Mouse (Mus musculus) regulatory T cell (primary cell): ENCODE data around the gene 2510039O18Rik.

Experiments
- in situ Hi-C: fragments of 300-600 bp; cut with MboI, MseI; formaldehyde crosslinking; loops from one replicate; pipeline ENCODE4 v1.15.1; 2025; ENCODE audit warnings: high pct_unique_total_duplicates

Gene 2510039O18Rik

DNA sequence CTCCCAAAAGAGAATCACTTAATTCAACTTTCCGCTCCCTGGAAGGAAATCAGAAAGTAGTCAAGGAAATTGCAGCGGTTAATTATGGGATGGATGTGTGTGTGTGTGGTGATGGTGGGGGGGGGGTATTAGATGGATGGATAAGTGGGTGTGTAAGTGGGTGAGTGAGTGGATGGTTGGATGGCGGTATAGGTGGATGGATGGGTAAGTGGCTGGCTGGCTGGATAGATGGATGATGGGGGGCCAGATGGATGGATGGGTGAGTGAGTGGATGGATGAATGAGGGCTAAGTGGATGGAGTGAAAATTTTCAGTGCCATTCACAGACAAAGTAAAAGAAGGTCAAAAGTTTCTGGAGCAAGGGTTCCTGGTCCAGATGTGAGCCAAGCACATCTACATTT, 3.7 kb upstream of the 2510039O18Rik start:
- in situ Hi-C loops = no loop called here

- in situ Hi-C loops = no loop called here
Observed at GRCm38 (mm10) chr4:147937486-147937885, 3.2 kb upstream of the 2510039O18Rik start.

DNA sequence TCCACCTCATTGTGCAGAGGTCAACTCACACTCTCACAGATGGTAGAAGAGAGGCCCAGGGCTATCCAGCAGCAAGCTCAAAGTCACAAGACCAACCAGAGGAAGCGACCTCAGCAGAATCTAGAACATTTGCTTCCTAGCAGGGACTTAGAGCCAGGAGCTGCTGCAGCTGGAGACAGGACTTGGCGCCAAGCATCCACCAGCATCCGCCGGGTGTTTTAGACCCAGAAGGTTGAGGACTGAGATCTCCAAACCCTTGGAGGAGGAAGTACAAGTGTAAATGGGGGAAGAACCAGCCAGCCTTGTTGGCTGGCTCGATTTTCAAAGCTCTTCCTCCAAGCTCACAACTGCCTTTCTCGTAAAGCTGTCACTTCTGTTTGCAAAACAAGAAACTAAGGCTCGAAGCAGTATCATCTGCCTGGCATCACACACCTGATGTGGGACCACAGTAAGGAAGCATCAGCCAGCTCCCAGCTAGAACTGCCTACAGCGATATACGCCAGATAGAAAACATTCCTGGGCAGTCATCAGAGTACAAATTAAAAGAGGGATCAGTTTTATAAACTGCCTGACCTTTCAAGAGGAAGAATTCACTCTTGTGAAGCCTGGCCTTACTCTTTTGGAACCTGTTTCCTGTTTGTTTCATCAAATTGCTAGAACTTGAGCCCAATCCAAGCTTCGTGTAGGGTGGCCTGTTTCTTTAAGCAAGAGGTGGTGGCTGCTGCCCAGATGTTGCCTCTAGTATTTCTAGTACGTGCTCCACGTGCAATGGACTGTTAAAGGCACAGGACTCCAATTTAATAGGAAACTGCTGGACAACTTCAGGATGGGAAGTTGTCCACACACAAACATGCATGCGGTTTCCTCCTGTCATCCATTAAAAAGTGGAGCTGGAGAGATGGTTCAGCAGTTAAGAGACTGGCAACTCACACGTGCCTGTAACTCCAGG, 2.3 kb upstream of the 2510039O18Rik start:
- in situ Hi-C loops = no loop called here

DNA sequence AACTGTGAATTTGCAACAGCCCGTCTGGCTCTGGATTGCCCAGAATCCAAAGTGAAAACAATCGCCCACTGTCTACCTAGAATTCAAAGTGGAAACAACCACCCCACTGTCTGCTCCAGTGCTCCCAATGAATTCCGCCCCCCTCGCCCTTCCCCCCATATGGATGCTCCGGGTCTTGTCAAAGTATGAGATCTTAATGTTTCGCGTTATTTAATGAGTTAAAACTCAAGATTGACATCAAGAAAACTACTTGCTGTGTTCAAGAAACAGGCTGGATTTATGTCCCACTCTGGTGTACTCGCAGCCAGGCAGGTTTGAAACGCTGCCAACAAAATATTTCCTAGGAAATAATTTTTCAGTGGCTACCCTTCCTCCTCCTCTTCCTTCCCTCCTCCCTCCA, 584 bp upstream of the 2510039O18Rik start:
- in situ Hi-C loops = loop anchor here (5.0 kb wide), 1 partner anchor 92 kb away; no protein-coding TSS in a partner anchor

GRCm38 (mm10) chr4:147941045-147942020, 638 bp downstream of the 2510039O18Rik start:
- in situ Hi-C loops = loop anchor here (5.0 kb wide), 1 partner anchor 91 kb away; no protein-coding TSS in a partner anchor

DNA sequence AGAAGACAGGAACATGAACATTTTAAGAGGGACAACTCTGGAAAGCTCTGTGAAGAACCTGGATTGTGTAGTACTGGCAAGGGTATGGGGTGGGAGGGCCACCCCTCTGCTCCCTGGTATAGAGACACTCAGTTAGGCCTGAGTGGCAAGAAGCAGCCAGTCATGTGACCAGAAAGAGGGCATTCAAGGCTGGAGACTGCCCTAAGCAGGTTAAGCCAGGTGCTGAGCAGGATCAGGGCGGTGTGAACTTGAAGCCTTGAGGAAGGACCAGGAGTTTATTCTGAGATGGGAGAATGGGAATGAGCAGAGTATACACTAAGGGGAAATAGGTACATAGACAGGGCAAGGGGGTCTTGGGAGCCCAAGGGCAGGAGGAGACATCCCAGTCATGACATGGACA, 2.3 kb downstream of the 2510039O18Rik start:
- in situ Hi-C loops = loop anchor here (5.0 kb wide), 1 partner anchor 89 kb away; no protein-coding TSS in a partner anchor

- in situ Hi-C loops = no loop called here
Observed at GRCm38 (mm10) chr4:147947511-147947910, 6.8 kb downstream of the 2510039O18Rik start.

- in situ Hi-C loops = loop anchor here (10.0 kb wide), 1 partner anchor 491 kb away; the partner anchor contains the start of genes Mtor and Ubiad1
Observed at GRCm38 (mm10) chr4:147953590-147953989, 12.9 kb downstream of the 2510039O18Rik start.

GRCm38 (mm10) chr4:147957141-147957540, 16.4 kb downstream of the 2510039O18Rik start:
- in situ Hi-C loops = loop anchor here (5.0 to 10.0 kb wide), 2 partner anchors 55 to 488 kb away; partner anchors contain the start of genes Mtor and Ubiad1

GRCm38 (mm10) chr4:147959881-147960831, 19.5 kb downstream of the 2510039O18Rik start:
- in situ Hi-C loops = loop anchor here (5.0 to 10.0 kb wide), 2 partner anchors 52 to 485 kb away; partner anchors contain the start of genes Mtor and Ubiad1

GRCm38 (mm10) chr4:147962781-147963180, 22.1 kb downstream of the 2510039O18Rik start:
- in situ Hi-C loops = no loop called here

- in situ Hi-C loops = no loop called here
Observed at GRCm38 (mm10) chr4:147963623-147964022, 22.9 kb downstream of the 2510039O18Rik start.

DNA sequence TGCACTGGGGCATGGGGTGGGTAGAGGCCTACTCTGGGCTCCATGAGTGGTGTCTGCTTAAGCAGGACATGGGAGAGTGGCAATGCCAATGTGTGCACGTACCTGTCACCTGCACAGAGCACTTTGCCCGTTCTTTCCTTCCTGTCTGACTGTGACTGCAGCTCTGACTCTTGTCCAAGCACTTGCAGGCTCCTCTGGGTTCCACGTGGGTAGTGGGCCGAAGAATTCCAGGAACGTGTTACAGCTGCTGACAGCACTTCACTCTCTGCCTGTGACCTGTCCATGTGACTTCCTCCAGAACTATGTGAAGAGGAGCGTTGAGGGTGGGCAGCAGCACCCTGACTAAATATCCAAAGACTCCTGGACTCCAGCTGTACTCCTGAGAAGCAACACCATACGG, 25.0 kb downstream of the 2510039O18Rik start:
- in situ Hi-C loops = no loop called here

DNA sequence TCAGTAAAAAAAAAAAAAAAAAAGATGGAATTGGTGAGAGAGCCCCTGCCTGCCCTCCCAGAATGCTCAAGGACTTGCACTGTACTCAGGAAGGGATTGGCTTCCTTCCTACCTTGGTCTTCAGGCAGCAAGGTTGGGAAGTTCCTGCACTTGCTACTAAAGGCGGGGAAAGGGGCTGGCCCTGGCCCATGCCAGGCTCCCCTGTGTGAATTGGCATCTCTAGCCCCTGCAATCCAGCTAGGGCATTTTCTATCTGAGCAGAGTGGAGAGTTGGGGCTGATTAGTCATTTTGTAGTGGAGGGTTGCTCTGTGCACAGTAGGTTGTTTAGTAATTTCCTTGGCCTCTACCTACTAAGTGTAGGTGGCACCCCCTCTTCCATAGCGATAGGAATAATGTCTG, 28.1 kb downstream of the 2510039O18Rik start:
- in situ Hi-C loops = no loop called here

DNA sequence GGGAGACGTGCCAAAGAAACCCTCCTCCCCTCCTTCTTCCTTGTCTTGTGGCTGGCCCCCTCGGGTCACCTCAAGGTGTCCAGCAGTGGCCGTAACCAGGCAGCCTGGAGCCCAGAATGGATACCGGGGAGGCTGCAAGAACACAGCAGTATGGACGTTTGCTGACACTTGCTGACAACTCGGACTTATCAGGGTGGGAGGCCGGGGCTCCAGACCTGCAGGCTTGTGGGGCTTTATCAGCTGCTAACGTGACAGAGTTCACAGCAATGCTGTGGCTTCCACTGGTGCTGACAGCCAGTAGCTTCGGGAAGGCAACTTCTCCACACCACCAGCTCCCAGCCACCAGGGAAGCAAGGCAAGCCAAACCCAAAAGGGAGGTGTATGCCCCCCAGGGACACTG, 28.6 kb downstream of the 2510039O18Rik start:
- in situ Hi-C loops = no loop called here

GRCm38 (mm10) chr4:147976237-147976636, 35.5 kb downstream of the 2510039O18Rik start:
- in situ Hi-C loops = no loop called here

DNA sequence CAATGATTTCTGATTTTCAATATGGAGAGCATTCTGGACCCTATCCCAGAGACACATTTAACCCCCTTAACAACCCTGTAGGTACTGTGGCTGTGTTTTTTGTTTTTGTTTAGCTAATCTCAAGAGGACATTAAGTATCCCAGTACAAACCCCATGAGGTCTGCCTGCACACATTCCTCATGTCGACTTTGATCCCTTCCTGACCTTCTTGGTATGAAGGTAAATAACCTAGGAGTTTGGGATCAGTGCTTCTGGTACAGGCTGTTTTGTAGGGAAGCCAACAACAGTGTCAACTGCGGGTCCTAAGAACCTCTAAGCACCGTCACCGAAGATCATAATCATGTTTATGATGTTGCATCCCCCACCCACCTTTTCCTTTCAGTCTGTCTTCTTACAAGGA, 37.0 kb downstream of the 2510039O18Rik start:
- in situ Hi-C loops = no loop called here

DNA sequence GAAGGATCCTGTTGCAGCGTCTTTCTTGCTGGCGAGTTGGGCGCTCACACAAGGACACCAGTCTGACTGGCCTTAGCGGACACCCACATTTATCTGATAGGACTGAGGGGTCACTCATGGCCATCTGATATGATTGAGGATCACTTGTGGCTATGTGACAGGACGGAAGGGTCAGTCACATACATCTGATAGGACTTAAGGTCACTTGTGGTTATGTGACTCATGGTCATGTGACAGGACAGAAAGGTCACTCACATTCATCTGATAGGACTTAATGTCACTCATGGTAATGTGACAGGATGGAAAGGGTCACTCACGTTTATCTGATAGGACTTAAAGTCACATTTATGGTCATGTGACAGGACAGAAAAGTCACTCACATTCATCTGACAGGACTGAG, 37.7 kb downstream of the 2510039O18Rik start:
- in situ Hi-C loops = no loop called here

GRCm38 (mm10) chr4:147979441-147979860, 38.8 kb downstream of the 2510039O18Rik start:
- in situ Hi-C loops = no loop called here
